Mouse (Mus musculus) hematopoietic multipotent progenitor cell, adult 10-12 weeks (in vitro differentiated cells): ENCODE results near the gene Mrgprh. TPM values are rescaled to one million over a fixed set of nuclear protein-coding genes. Genes with fewer than 3 reads are reported as not detected.

Source experiments
- polyA plus RNA-seq: library from polyadenylated mRNA; stranded (reverse); fragments of >175 nt; gene quantifications from 2 replicates; pipeline ENCODE4 v1.2.3, GENCODE M21; 2012; ENCODE audit warnings: low replicate concordance

The Mrgprh gene
- polyA plus RNA-seq = not detected in 2 replicates

DNA sequence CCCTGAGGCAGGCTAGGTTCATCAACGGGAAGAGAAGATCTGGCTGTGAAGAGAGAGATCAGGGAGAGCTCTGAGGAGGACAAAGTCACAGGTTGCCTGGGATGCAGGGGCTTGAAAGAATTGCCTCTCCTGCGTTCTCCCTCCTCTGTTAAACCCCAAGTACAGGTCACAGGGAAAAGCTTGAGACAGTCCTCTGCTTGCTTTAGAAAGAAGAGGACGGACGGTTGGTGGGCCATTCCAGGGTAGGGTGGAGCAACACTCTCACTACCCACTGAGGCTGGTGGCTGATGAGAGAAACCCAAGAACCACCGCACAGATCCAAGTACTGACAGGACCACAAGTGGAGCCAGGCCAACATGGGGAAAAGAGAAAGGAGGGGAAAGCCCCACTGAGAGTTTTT is at the start of gene Mrgprh:
Gene Mrgprh (plus strand): TSS at position 301 of the 400 bp plus-strand sequence.

DNA sequence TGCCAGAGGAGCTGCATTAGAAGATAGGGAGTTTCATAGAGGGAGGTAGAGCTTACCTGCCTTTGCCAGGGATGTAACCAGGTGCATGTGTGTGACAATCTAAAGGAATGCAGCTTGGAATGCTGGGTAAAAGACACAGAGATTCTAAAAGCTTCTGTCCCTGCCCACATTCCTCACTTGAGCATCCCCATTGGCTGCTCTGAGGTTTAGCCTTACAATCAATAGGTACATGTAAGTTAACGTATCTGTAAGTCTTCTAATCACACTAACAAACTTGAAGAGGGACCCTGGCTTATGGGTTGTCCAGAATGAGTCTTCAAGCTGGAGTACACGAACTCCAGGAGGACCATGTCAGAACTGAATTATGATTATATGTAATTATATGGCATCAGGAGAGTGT is 7.8 kb upstream of the Mrgprh start, which contains the start of gene Mas1:
Gene Mas1 (minus strand): TSS at position 101 of the 400 bp plus-strand sequence.

DNA sequence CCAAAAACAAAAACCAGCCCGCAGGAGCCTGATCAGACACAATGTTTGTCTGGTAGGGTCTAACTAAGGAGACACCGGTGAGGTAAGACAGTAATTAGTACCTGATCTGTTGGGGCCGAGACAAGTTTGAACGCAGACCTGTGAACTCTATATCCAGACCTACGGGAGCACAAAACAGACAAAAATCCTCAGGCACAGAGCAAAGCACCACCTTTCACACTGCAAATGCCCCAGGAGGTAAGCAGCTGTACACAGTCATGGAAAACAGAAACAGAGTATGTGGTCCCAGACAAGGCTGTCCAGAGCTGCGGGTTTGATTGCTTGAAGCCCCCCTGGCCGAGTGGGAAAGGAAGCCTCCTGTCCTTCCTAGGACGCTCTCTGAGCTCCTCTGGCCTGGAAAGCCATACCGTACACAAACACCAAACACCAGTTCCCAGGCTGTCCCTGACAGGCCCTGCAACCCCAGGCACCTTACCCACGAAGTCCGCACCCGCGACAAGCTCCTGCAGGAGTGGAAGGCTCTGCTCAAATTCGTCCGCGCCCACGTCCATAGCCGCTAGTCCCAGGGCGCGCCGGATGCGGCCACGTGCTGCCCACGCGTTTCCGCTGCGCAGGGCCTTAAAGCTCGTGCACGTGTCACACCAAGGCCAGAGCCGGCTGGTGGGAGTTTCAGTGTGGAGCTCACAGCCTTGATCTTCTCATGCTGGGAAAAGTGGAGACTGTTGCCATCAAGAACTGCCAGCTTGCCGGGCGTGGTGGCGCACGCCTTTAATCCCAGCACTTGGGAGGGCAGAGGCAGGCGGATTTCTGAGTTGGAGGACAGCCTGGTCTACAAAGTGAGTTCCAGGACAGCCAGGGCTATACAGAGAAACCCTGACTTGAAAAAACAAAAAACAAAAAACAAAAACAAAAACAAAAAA is 33.8 kb downstream of the Mrgprh start, which contains the start of gene Pnldc1:
Gene Pnldc1 (minus strand): TSS at position 870 of the 920 bp plus-strand sequence.

GRCm38 (mm10) chr17:12915488-12915880 is 39.6 kb downstream of the Mrgprh start, which contains the start of gene Tcp1:
Gene Tcp1 (plus strand): TSS chr17:12915701.

DNA sequence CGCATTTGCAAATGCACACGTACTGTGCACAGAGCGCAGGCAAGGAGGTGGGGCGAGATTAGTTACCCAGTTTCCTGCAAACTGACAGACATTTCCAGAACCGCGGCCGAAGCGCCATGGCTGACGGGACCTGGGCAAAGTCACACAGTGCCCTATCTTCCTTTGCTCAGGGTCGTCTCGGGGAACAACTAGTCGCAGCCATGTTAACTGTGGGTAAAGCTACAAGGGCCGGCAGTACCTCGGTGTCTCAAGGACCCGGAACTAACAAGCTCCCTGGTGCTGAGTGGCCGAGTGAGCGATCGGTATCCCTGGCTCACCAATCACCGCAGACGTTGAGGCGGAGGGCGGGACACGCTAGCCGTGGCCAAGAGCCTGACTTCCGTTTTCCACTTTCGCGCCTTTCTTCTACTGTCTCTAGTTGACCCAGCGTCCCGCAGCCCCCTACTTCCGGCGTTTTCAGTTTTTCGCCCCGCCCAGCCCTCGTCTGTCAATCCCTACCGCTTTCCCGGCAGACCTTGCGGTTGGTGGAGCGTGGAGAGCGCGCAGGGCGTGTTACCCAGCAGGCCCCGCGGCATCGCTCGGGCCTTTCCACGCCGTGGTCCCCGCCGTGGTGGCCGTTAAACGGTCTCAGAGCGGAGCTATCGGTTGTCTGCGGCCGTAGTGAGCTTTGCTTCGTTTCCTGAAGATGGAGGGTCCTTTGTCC is 40.2 kb downstream of the Mrgprh start, which contains the start of gene Mrpl18:
Gene Mrpl18 (minus strand): TSS at position 465 of the 703 bp plus-strand sequence.

Other genes with a start within 250 kb of the Mrgprh start
- not detected in 2 replicates for gene Slc22a1, start 200.2 kb upstream of the Mrgprh start, polyA plus RNA-seq
- 3.9 and 5.3 TPM in 2 replicates for gene Igf2r, start 106.4 kb upstream of the Mrgprh start, polyA plus RNA-seq
- not detected in 2 replicates for gene Mas1, start 7.9 kb upstream of the Mrgprh start, polyA plus RNA-seq
- 0.10 and 0.66 TPM in 2 replicates for gene Pnldc1, start 34.2 kb downstream of the Mrgprh start, polyA plus RNA-seq
- 5.1 and 21.8 TPM in 2 replicates for gene Tcp1, start 39.7 kb downstream of the Mrgprh start, polyA plus RNA-seq
- 5.3 and 39.4 TPM in 2 replicates for gene Mrpl18, start 40.3 kb downstream of the Mrgprh start, polyA plus RNA-seq
- gene Acat3, start 64.6 kb downstream of the Mrgprh start, polyA plus RNA-seq = not detected in 2 replicates
- gene Acat2, start 84.7 kb downstream of the Mrgprh start, polyA plus RNA-seq = 2.2 and 2.5 TPM in 2 replicates
- 30.2 and 43.0 TPM in 2 replicates for gene Wtap, start 118.1 kb downstream of the Mrgprh start, polyA plus RNA-seq
- 136 and 308 TPM in 2 replicates for gene Sod2, start 130.8 kb downstream of the Mrgprh start, polyA plus RNA-seq
- 0.20 TPM in 1 of 2 replicates, not detected in the other for gene Gpr31b, start 176.3 kb downstream of the Mrgprh start, polyA plus RNA-seq
- gene Tcp10b, start 185.1 kb downstream of the Mrgprh start, polyA plus RNA-seq = not detected in 2 replicates